Mouse (Mus musculus): ENCODE measurements around the gene Txndc2. TPM values are rescaled to one million over a fixed set of nuclear protein-coding genes. Genes with fewer than 3 reads are reported as not detected.

Txndc2 gene
- total and polyA plus RNA-seq, 2 experiments from 2014 or later, result 0.16 TPM; not detected in 1

- no peaks in the 10 kb centered on the region for H3K9me3 ChIP-seq (replicated peaks; ENCODE audit: control insufficient read depth, low read length)
- ATAC-seq (ENCODE audit: insufficient read depth, low read depth) (peak; percentile 92), DNase-seq (ENCODE audit: low spot score) (peak; percentile 96)
- H3K4me2 ChIP-seq (ENCODE audit: low read depth, low read length), result peak within 1 kb of the TSS; percentile 67
- peak; percentile 89 for TF ChIP-seq EP300 (IDR thresholded peaks at IDR 0.05; ENCODE audit: low read depth)
- no peak for TF ChIP-seq CTCF (IDR thresholded peaks at IDR 0.05; ENCODE audit: low read depth)
- peaks cover 22% of the 10 kb centered on the region for H3K4me1 ChIP-seq (ENCODE audit: control insufficient read depth, insufficient read depth)
- peak within 1 kb of the TSS; percentile 98 for H3K27ac ChIP-seq (ENCODE audit: low read depth)
- under 1% methylated on average over 84 of the region's 85 CpGs for WGBS
- peak within 1 kb of the TSS; percentile 99 for H3K9ac ChIP-seq (replicated peaks; ENCODE audit: low read depth, low read length)
- peak within 1 kb of the TSS; percentile 91 for H3K4me3 ChIP-seq (ENCODE audit: low read depth, low read length)
- no peaks in the 10 kb centered on the region for H3K36me3 ChIP-seq (replicated peaks; ENCODE audit: control insufficient read depth, insufficient read depth, low read length)
- H3K27me3 ChIP-seq (ENCODE audit: control insufficient read depth, insufficient read depth, low read length), result no peaks in the 10 kb centered on the region
These were observed 28.2 kb downstream of the Txndc2 start, which contains the start of gene Vapa for GRCm38 (mm10) chr17:65613463-65614412. Vapa (minus strand) TSS chr17:65613555.

- Histone ChIP-seq H3K27me3 (ENCODE audit: control insufficient read depth, insufficient read depth, low read length) (no peaks in the 10 kb centered on the region), H3K27ac (ENCODE audit: low read depth) (peak overlapping the region; percentile 98), H3K9me3 (replicated peaks; ENCODE audit: control insufficient read depth, low read length) (no peaks in the 10 kb centered on the region), H3K4me1 (ENCODE audit: control insufficient read depth, insufficient read depth) (peaks cover 29% of the 10 kb centered on the region), H3K4me2 (ENCODE audit: low read depth, low read length) (peak overlapping the region; percentile 67; the same call in 1 of the 2 replicates), H3K36me3 (replicated peaks; ENCODE audit: control insufficient read depth, insufficient read depth, low read length) (no peaks in the 10 kb centered on the region), H3K9ac (replicated peaks; ENCODE audit: low read depth, low read length) (peak overlapping the region; percentile 99), H3K4me3 (ENCODE audit: low read depth, low read length) (peak overlapping the region; percentile 91)
- 0% methylated on average over 18 of the region's 42 CpGs for WGBS
- ATAC-seq (ENCODE audit: insufficient read depth, low read depth), result peak; percentile 32
- no peak for TF ChIP-seq EP300 (IDR thresholded peaks at IDR 0.05; ENCODE audit: low read depth)
- TF ChIP-seq CTCF (IDR thresholded peaks at IDR 0.05; ENCODE audit: low read depth), result no peak
- DNase-seq (ENCODE audit: low spot score), result no peak
These were observed 28.9 kb downstream of the Txndc2 start for GRCm38 (mm10) chr17:65613142-65613462.

- WGBS, result under 1% methylated on average over 59 of the region's 91 CpGs
- DNase-seq (ENCODE audit: low spot score) (peak; percentile 28), ATAC-seq (ENCODE audit: insufficient read depth, low read depth) (peak; percentile 16)
- H3K4me2 ChIP-seq (ENCODE audit: low read depth, low read length), result peak overlapping the region; percentile 67
- H3K9me3 ChIP-seq (replicated peaks; ENCODE audit: control insufficient read depth, low read length), result no peaks in the 10 kb centered on the region
- TF ChIP-seq EP300 (IDR thresholded peaks at IDR 0.05; ENCODE audit: low read depth), result no peak
- no peak for TF ChIP-seq CTCF (IDR thresholded peaks at IDR 0.05; ENCODE audit: low read depth)
- H3K4me3 ChIP-seq (ENCODE audit: low read depth, low read length), result peak overlapping the region; percentile 91
- peak overlapping the region; percentile 99 for H3K9ac ChIP-seq (replicated peaks; ENCODE audit: low read depth, low read length)
- peaks cover 34% of the 10 kb centered on the region for H3K4me1 ChIP-seq (ENCODE audit: control insufficient read depth, insufficient read depth)
- H3K36me3 ChIP-seq (replicated peaks; ENCODE audit: control insufficient read depth, insufficient read depth, low read length), result no peaks in the 10 kb centered on the region
- no peaks in the 10 kb centered on the region for H3K27me3 ChIP-seq (ENCODE audit: control insufficient read depth, insufficient read depth, low read length)
- H3K27ac ChIP-seq (ENCODE audit: low read depth), result peak overlapping the region; percentile 98
These were observed 29.4 kb downstream of the Txndc2 start for GRCm38 (mm10) chr17:65612391-65613141.

DNA sequence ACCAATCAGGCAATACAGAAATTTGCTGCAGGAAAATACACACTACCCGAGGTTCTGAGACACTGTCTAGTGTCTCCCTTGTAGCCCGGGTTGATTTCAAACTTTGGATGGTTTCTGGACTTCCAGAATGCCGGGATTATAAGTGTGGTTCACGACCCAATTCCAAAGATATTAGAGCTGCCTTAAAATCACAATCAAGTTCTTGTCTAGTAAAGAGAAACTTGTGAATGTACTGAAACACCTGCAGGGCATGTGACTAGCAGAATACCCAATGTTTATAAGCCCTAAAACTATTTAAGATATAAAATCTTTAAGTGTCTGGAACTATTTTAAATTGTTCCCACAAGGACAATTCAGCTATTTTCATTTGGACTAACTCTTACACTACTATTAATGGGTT lies 30.2 kb downstream of the Txndc2 start:
- TF ChIP-seq CTCF (IDR thresholded peaks at IDR 0.05; ENCODE audit: low read depth) (no peak), EP300 (IDR thresholded peaks at IDR 0.05; ENCODE audit: low read depth) (no peak)
- H3K27ac ChIP-seq (ENCODE audit: low read depth), result no peak overlapping the region
- H3K9me3 ChIP-seq (replicated peaks; ENCODE audit: control insufficient read depth, low read length), result no peaks in the 10 kb centered on the region
- peak overlapping the region; percentile 67 for H3K4me2 ChIP-seq (ENCODE audit: low read depth, low read length)
- H3K9ac ChIP-seq (replicated peaks; ENCODE audit: low read depth, low read length), result peak overlapping the region; percentile 99
- 1% methylated on average over 4 of the region's 4 CpGs for WGBS
- no peaks in the 10 kb centered on the region for H3K27me3 ChIP-seq (ENCODE audit: control insufficient read depth, insufficient read depth, low read length)
- no peak for DNase-seq (ENCODE audit: low spot score)
- no peak for ATAC-seq (ENCODE audit: insufficient read depth, low read depth)
- H3K36me3 ChIP-seq (replicated peaks; ENCODE audit: control insufficient read depth, insufficient read depth, low read length), result no peaks in the 10 kb centered on the region
- H3K4me3 ChIP-seq (ENCODE audit: low read depth, low read length), result peak overlapping the region; percentile 91
- H3K4me1 ChIP-seq (ENCODE audit: control insufficient read depth, insufficient read depth), result peaks cover 41% of the 10 kb centered on the region

DNA sequence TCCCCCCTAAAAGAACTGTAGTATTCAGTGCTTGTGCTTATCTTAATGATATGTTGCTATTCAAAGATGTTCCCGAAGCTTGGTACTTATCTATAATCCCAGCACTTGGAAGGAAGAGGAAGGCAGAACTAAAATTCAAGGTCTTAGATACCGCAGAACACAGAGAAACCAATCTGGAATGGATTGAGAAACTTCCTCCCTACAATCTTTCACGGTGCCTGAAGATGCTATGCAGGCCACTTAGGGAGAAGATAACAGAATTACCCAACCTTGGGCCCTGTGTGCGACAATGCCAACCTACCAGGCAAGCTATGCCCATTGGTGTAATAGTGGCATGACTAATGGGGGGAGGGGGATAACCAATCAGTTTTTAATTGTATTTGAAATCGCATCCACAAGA lies 33.2 kb downstream of the Txndc2 start:
- DNase-seq (ENCODE audit: low spot score), result no peak
- Histone ChIP-seq H3K27ac (ENCODE audit: low read depth) (no peak overlapping the region), H3K27me3 (ENCODE audit: control insufficient read depth, insufficient read depth, low read length) (no peaks in the 10 kb centered on the region), H3K9ac (replicated peaks; ENCODE audit: low read depth, low read length) (no peak overlapping the region), H3K4me1 (ENCODE audit: control insufficient read depth, insufficient read depth) (peaks cover 62% of the 10 kb centered on the region), H3K4me2 (ENCODE audit: low read depth, low read length) (0 out of 2 replicates have a peak overlapping the region, but pooled peaks have one; percentile 22), H3K36me3 (replicated peaks; ENCODE audit: control insufficient read depth, insufficient read depth, low read length) (no peaks in the 10 kb centered on the region), H3K9me3 (replicated peaks; ENCODE audit: control insufficient read depth, low read length) (no peaks in the 10 kb centered on the region), H3K4me3 (ENCODE audit: low read depth, low read length) (no peak overlapping the region)
- TF ChIP-seq CTCF (IDR thresholded peaks at IDR 0.05; ENCODE audit: low read depth) (no peak), EP300 (IDR thresholded peaks at IDR 0.05; ENCODE audit: low read depth) (no peak)
- 26% methylated on average over 5 of the region's 5 CpGs for WGBS
- ATAC-seq (ENCODE audit: insufficient read depth, low read depth), result no peak

Data from heart, postnatal 0 days (tissue).